Mouse (Mus musculus): ENCODE results near the gene Scfd2.

DNA sequence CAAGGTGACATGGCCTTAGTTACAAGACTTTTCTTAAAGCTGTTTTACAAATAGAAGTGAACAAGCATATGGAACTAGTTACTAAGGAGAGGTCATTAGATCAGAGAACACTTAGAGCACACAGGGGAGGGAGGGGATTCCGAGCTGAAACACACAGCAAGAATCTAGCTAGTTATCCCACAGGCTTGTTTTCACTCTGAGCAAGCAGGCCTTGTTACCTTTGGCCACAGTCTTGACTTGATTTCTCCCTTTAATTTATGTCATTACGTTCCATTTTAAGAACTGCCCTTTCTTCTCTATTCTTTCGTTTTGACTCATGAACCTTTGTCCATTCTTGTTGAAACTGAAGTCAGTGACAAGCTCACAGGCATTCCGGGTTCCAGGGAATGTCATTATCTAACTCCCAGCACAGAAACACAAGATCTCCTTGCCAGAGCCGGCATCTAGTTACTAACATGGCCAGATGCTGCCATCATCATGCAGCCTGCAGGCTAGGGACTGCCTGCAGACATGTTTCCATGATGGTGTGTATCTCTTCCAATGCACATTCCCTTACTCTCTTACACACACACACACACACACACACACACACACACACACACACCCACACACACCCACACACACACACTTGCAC is 263.7 kb downstream of the Scfd2 start:
- TF ChIP-seq CTCF (IDR thresholded peaks at IDR 0.05; ENCODE audit: control insufficient read depth, insufficient read depth, low read length) (no peak), POLR2A (IDR thresholded peaks at IDR 0.05; ENCODE audit: borderline replicate concordance, control insufficient read depth, low read depth, low read length) (no peak)

Measured in bone marrow, adult 2 months (tissue).